Mouse (Mus musculus) cerebellum, postnatal 14 days (tissue): ENCODE data around the gene Dtx3.

Experiments used
- DNase-seq, 2 experiments: peaks; one replicate each; pipeline ENCODE4 v3.0.0; 2021; ENCODE audit warnings: mixed read lengths in 2 of 2

Gene Dtx3

GRCm38 (mm10) chr10:127183759-127184158 is 11.8 kb downstream of the Dtx3 start:
- no peak for DNase-seq

GRCm38 (mm10) chr10:127182624-127183023 is 12.9 kb downstream of the Dtx3 start:
- DNase-seq, result peak in 1 of 2 experiments; percentile 8

GRCm38 (mm10) chr10:127181566-127181965 is 14.0 kb downstream of the Dtx3 start:
- no peak for DNase-seq

- no peak for DNase-seq
Measured at GRCm38 (mm10) chr10:127180695-127181047, 14.9 kb downstream of the Dtx3 start.

GRCm38 (mm10) chr10:127179871-127180694 is 15.4 kb downstream of the Dtx3 start, which contains the start of gene Slc26a10:
TSS of gene Slc26a10 (minus strand) at chr10:127180645.
- peak; percentile 45 to 55 for DNase-seq

- peak in 1 of 2 experiments; percentile 26 for DNase-seq
Measured at GRCm38 (mm10) chr10:127178286-127179027, 17.1 kb downstream of the Dtx3 start.

- DNase-seq, result peak; percentile 88 to 92
Measured at GRCm38 (mm10) chr10:127177719-127178118, 17.8 kb downstream of the Dtx3 start.

GRCm38 (mm10) chr10:127177235-127177634 is 18.3 kb downstream of the Dtx3 start:
- DNase-seq, result no peak

GRCm38 (mm10) chr10:127176756-127177155 is 18.8 kb downstream of the Dtx3 start:
- no peak for DNase-seq

GRCm38 (mm10) chr10:127176228-127176627 is 19.3 kb downstream of the Dtx3 start:
- no peak for DNase-seq

- peak in 1 of 2 experiments; percentile 12 for DNase-seq
Measured at GRCm38 (mm10) chr10:127174170-127174569, 21.4 kb downstream of the Dtx3 start.

GRCm38 (mm10) chr10:127173148-127174065 is 22.1 kb downstream of the Dtx3 start:
- peak in 1 of 2 experiments; percentile 7 for DNase-seq

GRCm38 (mm10) chr10:127171631-127172200 is 23.8 kb downstream of the Dtx3 start:
- DNase-seq, result no peak

GRCm38 (mm10) chr10:127170837-127171272 is 24.7 kb downstream of the Dtx3 start:
- DNase-seq, result peak; percentile 55 to 71

- DNase-seq, result peak; percentile 54 to 62
Measured at GRCm38 (mm10) chr10:127170002-127170401, 25.5 kb downstream of the Dtx3 start.

- DNase-seq, result peak in 1 of 2 experiments; percentile 23
Measured at GRCm38 (mm10) chr10:127167614-127168192, 27.8 kb downstream of the Dtx3 start.

GRCm38 (mm10) chr10:127166771-127167613 is 28.5 kb downstream of the Dtx3 start:
- DNase-seq, result peak in 1 of 2 experiments; percentile 30

GRCm38 (mm10) chr10:127166404-127166715 is 29.2 kb downstream of the Dtx3 start:
- no peak for DNase-seq

- DNase-seq, result peak; percentile 69 to 73
Measured at GRCm38 (mm10) chr10:127165654-127166403, 29.7 kb downstream of the Dtx3 start.

- DNase-seq, result no peak
Measured at GRCm38 (mm10) chr10:127165354-127165653, 30.2 kb downstream of the Dtx3 start.
